Mouse (Mus musculus): ENCODE measurements around the gene Alkbh5.

Gene Alkbh5

GRCm38 (mm10) chr11:60536180-60536858 lies at the start of gene Alkbh5:
TSS of gene Alkbh5 (plus strand) at chr11:60536381.
- DNase-seq (ENCODE audit: low read depth, low spot score): peak; percentile 17

DNA sequence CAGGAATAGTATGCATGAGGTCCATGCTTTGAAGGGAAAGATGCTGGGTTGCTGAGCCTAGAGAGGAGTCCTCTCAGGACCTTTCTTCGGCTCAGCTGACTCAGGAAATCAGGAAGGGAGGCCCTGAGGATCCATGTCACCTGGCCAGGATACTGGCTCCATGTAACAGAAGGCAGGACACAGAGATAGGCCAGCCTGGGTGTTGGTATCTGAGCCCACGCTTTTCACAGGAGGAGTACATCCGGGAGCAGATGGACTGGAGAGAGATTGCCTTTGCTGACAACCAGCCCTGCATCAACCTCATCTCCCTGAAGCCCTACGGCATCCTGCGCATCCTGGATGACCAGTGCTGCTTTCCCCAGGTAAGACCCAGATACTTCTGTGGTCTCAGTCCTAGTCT lies 43.5 kb upstream of the Alkbh5 start:
- no peak for DNase-seq (ENCODE audit: low read depth, low spot score)

DNA sequence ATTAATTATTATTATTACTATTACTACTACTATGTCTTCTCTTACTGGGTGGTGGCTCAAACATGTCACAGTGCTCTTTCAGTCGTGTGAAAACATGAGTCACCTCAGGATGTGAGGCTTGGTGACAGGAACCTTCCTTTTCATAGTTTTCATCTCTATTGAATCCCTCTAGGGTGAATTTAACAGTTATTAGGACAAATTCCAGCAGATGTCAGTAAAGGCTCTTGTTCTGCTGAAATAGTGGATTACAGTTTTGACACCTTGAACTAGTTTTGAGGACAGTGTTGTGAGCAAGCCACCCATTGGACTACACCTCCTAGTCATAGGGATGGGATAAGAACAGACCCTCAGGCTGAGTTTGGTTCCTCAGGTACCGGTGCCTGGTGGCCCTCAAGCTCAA lies 40.5 kb upstream of the Alkbh5 start:
- no peak for DNase-seq (ENCODE audit: low read depth, low spot score)

DNA sequence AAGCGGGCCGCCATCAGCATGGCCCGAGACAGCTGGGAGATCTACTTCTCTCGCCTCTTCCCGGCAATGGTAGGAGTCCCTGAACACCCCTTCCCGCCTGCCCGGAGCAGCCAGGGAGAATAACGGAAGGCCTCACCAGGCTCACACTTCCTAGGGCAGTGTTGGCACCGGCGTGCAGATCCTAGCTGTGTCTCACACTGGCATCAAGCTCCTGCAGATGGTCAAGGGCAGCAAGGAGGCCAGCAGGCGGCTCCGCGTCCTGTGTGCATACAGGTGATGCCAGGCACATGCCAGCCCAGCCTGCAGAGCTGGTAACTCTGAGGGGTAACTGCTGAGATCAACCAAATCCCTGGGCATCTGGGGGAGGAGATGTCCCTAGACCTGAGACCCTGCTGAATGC lies 28.9 kb upstream of the Alkbh5 start:
- DNase-seq (ENCODE audit: low read depth, low spot score): no peak

DNA sequence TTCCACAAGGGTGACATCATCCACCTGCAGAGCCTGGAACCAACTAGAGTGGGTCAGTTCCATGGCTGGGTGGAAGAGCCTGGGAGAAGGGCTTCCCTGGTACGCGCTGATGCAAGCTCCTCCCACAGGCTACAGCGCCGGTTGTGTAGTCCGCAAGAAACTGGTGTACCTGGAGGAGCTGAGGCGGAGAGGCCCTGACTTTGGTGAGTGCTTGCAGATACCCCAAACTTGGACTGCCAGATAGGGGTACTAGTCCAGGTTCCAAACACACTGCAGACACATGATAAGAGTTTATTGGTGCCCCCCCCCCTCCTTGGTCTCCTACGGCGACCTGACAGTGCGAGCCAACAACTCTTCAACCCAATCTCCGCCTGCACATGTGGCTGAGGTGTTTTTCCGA lies 27.2 kb upstream of the Alkbh5 start:
- DNase-seq (ENCODE audit: low read depth, low spot score): no peak

GRCm38 (mm10) chr11:60509500-60509899 lies 26.7 kb upstream of the Alkbh5 start:
- peak; percentile 7 for DNase-seq (ENCODE audit: low read depth, low spot score)

DNA sequence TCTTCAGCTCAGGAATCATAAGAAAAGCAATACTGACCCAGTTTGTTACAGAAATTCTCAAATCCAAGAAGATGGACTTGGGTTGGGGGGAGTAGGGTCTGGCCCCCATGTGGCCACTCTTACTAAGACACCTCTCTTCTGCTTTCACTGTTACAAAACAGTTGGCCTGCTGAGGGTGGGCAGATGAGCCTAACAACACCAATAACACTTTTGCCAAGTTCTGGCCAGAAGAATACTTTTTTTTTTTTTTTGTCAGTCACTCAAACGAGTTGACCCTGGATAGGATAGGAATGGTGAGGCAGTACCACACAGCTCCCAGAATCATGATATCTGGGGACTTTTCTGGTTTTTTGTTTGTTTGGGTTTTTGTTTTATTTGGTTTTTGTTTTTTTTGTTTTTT lies 24.3 kb upstream of the Alkbh5 start:
- no peak for DNase-seq (ENCODE audit: low read depth, low spot score)

DNA sequence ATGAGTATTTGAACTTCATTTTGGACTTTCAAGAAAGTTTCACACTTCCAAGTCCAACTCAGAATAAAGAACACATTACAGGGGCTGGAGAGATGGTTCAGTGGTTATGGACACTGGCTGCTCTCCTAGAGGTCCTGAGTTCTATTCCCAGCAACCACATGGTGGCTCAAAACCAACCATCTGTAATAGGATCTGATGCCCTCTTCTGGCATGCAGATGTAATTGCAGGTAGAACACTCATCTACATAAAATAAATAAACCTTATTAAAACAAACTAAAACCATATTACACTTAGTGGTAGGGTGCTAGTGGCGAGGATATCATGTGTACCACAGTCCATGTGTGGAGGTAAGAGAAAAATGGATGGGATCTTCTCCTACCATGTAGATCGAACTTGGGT lies 23.7 kb upstream of the Alkbh5 start:
- DNase-seq (ENCODE audit: low read depth, low spot score): no peak

DNA sequence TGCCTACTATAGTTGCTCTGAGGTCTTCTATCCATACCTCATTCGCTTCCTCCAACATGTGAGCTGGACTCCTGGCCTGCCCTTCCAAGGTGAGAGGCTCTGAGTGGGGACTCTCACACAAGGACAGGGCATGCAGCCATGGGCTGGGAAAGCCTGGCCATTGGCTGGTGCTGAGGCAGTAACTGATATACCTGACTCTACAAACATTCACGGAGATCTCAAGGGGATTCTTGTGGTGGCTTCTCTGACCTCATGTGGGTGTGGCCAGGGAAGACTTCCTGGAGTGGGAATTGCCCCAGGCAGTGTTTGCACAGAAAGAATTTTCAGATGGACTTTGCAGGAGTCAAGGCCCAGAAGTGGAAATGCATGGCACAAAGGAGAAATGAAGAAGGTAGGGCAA lies 21.2 kb upstream of the Alkbh5 start:
- no peak for DNase-seq (ENCODE audit: low read depth, low spot score)

GRCm38 (mm10) chr11:60518305-60518704 lies 17.9 kb upstream of the Alkbh5 start:
- no peak for DNase-seq (ENCODE audit: low read depth, low spot score)

- DNase-seq (ENCODE audit: low read depth, low spot score): no peak
Measured at GRCm38 (mm10) chr11:60522027-60522426, 14.2 kb upstream of the Alkbh5 start.

- DNase-seq (ENCODE audit: low read depth, low spot score): no peak
Measured at GRCm38 (mm10) chr11:60522661-60523365, 13.4 kb upstream of the Alkbh5 start.

- DNase-seq (ENCODE audit: low read depth, low spot score): no peak
Measured at GRCm38 (mm10) chr11:60526461-60526860, 9.7 kb upstream of the Alkbh5 start.

GRCm38 (mm10) chr11:60535676-60536075 lies 505 bp upstream of the Alkbh5 start:
- DNase-seq (ENCODE audit: low read depth, low spot score): no peak

DNA sequence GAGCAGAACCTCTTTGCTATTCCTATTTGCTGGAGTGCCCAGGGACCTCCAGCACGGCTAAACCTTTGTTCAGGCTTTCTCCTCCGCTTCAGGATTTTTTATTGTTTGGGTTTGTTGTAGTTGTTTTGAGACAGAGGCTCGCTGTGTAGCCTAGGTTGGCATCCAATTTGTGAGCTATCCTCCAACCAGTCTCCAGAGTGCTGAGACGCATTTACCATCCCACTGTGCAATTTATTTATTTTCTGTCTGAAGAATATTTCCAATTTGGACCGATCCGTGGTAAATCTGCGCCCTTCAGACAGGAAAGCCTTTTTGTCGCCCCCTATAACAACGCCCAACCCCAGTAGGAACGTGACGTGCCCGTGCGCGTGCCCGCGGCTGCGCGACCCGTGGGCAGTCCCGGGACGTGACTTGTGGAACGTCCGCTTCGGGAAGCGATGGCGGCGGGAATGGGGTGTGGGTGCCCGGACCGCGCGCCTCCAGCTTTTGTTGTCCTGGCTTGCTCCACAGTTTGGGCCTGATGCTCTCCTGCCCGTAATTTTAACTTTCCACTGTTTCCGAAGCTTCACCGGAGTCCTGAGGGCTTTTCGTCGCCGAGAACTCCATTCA lies 782 bp downstream of the Alkbh5 start:
- DNase-seq (ENCODE audit: low read depth, low spot score): peak; percentile 87

DNA sequence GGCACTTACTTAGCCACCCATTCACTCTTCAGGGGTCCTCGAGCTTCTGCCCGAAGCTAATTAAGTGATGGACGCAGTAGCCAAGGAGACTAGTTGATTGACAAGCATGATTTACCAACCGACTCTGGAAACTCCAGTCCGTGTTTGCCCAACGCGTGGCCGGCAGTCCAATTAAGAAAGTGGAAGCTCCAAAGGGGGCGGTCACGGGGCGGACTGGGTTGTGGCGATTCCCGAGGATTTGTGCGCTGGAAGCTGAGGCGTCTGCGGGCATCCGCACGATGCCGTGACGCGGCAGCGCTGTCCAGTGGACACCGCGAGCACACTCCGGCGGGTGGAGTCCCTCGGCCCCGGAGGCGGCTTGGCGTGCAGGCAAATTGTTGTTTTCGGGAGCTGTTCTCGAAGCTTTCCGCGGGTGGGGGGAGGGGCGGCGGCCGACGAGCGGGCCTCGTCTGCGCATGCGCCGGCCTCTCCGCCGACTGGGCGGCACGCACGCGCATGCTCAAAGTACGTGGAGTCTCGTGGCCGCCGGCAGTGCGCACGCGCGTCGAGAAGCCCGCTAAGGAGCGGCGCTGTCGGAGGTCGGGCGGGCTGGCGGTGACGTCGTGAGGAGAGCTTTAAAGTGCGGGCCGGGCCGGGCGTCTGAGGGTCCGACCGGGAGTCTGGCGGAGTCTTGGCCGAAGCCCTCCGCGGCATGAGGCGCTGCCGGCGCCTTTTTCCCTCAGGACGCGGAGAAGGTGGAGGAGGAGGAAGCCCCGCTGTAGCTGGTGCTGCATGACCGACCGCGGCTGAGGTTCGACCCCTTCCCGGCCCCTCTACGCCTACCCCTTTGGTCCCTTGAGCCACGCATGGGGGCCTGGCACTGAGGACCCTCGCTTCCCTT lies 1.5 kb downstream of the Alkbh5 start:
- DNase-seq (ENCODE audit: low read depth, low spot score): peak; percentile 99

DNA sequence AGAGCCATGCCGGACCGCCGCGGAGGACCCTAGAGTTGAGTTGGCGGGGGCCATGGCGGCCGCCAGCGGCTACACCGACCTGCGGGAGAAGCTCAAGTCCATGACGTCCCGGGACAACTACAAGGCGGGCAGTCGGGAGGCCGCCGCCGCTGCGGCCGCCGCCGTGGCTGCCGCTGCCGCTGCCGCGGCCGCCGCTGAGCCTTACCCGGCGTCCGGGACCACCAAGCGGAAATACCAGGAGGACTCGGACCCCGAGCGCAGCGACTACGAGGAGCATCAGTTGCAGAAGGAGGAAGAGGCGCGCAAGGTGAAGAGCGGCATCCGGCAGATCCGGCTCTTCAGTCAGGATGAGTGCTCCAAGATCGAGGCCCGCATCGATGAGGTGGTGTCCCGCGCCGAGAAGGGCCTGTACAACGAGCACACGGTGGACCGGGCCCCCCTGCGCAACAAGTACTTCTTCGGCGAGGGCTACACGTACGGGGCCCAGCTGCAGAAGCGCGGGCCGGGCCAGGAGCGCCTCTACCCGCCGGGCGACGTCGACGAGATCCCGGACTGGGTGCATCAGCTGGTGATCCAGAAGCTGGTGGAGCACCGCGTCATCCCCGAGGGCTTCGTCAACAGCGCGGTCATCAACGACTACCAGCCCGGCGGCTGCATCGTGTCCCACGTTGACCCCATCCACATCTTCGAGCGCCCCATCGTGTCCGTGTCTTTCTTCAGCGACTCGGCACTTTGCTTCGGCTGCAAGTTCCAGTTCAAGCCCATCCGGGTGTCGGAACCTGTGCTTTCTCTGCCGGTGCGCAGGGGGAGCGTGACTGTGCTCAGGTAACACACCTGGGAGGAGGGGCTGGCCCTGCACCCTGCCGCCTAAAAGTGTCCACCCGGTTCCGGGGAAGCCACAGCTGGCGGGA lies 2.4 kb downstream of the Alkbh5 start:
- peak; percentile 67 for DNase-seq (ENCODE audit: low read depth, low spot score)

DNA sequence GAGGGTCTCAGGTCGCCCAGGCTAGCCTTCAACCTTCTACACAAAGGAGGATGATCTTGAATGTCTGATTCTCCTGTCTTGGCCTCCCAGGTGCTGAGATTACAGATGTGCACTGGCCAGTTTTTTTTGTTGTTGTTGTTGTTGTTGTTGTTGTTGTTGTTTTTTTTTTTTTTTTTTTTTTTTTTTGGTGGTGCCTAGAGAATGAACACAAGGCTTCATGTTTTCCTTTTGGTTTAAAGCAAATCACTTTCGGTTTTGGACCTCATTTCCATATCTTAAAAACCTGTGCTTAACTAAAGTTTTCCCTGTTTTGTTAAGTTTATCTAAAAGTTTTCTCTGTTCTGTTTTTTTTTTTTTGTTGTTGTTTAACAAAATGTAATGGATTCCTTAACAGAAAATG lies 3.4 kb downstream of the Alkbh5 start:
- no peak for DNase-seq (ENCODE audit: low read depth, low spot score)

- no peak for DNase-seq (ENCODE audit: low read depth, low spot score)
Measured at GRCm38 (mm10) chr11:60540002-60540610, 3.9 kb downstream of the Alkbh5 start.

DNA sequence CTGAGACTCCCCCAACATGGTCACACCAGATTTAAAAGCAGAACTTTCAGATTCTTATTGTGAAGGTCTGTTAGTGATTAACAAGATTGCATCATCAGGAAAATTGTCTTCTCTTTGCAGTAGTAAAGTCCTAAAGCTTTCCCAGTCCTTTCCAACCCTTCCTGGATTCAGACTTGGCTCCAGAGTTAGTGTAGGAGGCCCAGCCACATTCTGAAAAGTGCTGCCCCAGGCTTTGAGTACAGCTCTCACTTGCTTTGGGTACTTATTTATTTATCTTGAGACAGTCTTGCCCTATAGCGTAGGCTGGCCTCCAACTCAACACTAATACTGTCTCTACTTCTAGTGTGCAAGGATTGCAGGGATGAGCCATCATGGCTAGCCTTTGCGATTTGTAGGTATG lies 4.6 kb downstream of the Alkbh5 start:
- no peak for DNase-seq (ENCODE audit: low read depth, low spot score)

DNA sequence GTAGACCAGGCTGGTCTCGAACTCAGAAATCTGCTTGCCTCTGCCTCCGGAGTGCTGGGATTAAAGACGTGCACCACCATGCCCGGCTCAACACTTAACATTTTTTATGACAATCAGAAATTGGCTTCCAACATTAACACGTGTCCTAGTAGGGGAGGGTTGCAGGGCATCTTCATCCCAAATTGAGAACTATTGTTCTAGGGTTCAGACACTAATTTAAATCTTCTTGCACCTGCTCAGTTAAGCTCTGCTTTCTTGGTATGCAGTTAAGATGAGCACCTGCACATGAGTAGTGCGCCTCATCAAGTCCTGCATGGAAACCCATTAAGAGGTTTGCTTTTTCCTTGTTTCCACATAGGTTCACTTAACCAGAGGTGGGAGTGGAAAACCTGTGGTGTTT lies 5.7 kb downstream of the Alkbh5 start:
- no peak for DNase-seq (ENCODE audit: low read depth, low spot score)
